28 mouse cellular contexts compared by ENCODE assay signal in the genomic region with DNA sequence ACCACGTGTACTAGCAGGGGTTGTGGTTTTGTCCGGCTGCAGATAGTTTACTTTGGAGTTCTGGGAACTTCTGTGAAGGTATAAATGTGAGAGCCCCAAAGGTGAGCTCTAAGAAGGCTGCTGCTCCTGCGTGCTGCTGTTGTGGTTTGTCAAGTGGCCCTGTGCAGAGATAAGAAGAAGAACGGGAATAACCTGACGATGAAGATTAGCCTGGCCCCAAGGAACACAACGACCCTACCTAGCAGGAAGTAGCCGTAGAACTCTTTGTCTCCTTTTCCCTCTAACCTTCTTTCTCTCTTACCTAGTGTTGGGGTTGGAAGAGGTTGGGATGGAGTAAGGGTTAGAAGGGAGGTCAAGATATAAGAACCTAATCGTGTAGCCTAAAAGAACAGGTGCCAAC. TPM values are rescaled to one million over a fixed set of nuclear protein-coding genes. Genes with fewer than 3 reads are reported as not detected.
"Had no signal": no experiment of that assay in that cellular context is flagged by ENCODE, and none has a peak within 500 bp of the region (broad histone marks: within the 10 kb centered on the region; RNA-seq: fewer than 3 reads in every experiment).

No protein-coding gene starts in this region.

- H3K9ac ChIP-seq: embryonic facial prominence, embryonic 12.5 days; embryonic facial prominence, embryonic 13.5 days; embryonic facial prominence, embryonic 15.5 days; forebrain, embryonic 12.5 days; forebrain, embryonic 13.5 days; forebrain, embryonic 15.5 days; forebrain, postnatal 0 days had no signal

- H3K9me3 ChIP-seq: embryonic facial prominence, embryonic 10.5 days; embryonic facial prominence, embryonic 12.5 days; embryonic facial prominence, embryonic 13.5 days; embryonic facial prominence, embryonic 15.5 days; forebrain, embryonic 10.5 days; forebrain, embryonic 12.5 days; forebrain, embryonic 13.5 days; forebrain, embryonic 15.5 days had no signal

- H3K27me3 ChIP-seq: embryonic facial prominence, embryonic 12.5 days; embryonic facial prominence, embryonic 13.5 days; embryonic facial prominence, embryonic 15.5 days; forebrain, embryonic 12.5 days; forebrain, embryonic 13.5 days; forebrain, embryonic 15.5 days had no signal

- H3K36me3 ChIP-seq: embryonic facial prominence, embryonic 10.5 days; embryonic facial prominence, embryonic 12.5 days; embryonic facial prominence, embryonic 13.5 days; embryonic facial prominence, embryonic 15.5 days; forebrain, embryonic 10.5 days; forebrain, embryonic 12.5 days; forebrain, embryonic 15.5 days had no signal

- DNase-seq: cerebellum, adult 8-10 months; cerebellum, adult 9-10 months; cerebellum, adult 9-11 months; cerebellum, postnatal 10 days; cerebellum, postnatal 14 days; cerebellum, postnatal 25 days; cerebellum, postnatal 36 days; embryo, embryonic 11 days; forebrain, postnatal 0 days; gastrocnemius, adult 2 months; gastrocnemius, postnatal 10 days; gastrocnemius, postnatal 14 days; gastrocnemius, postnatal 36 days; heart, adult 11 months; heart, adult 2 months had no signal

- H3K27ac ChIP-seq: embryonic facial prominence, embryonic 10.5 days; embryonic facial prominence, embryonic 12.5 days; embryonic facial prominence, embryonic 13.5 days; embryonic facial prominence, embryonic 15.5 days; forebrain, embryonic 10.5 days; forebrain, embryonic 12.5 days; forebrain, embryonic 13.5 days; forebrain, embryonic 15.5 days; gastrocnemius, adult 2 months; heart, adult 2 months had no signal

- ATAC-seq: forebrain, embryonic 13.5 days; forebrain, embryonic 14.5 days; forebrain, embryonic 15.5 days; forebrain, embryonic 16.5 days; forebrain, postnatal 0 days had no signal

- H3K4me2 ChIP-seq: embryonic facial prominence, embryonic 12.5 days; embryonic facial prominence, embryonic 13.5 days; embryonic facial prominence, embryonic 15.5 days; forebrain, embryonic 12.5 days; forebrain, embryonic 13.5 days; forebrain, embryonic 15.5 days had no signal

- H3K4me1 ChIP-seq: embryonic facial prominence, embryonic 12.5 days; embryonic facial prominence, embryonic 13.5 days; embryonic facial prominence, embryonic 15.5 days; forebrain, embryonic 10.5 days; forebrain, embryonic 12.5 days; forebrain, embryonic 13.5 days; forebrain, embryonic 15.5 days had no signal

- H3K4me3 ChIP-seq: embryonic facial prominence, embryonic 10.5 days; embryonic facial prominence, embryonic 12.5 days; embryonic facial prominence, embryonic 13.5 days; embryonic facial prominence, embryonic 15.5 days; erythroblast, embryonic 14.5 days; forebrain, embryonic 10.5 days; forebrain, embryonic 12.5 days; forebrain, embryonic 13.5 days; forebrain, embryonic 15.5 days; gastrocnemius, adult 2 months; heart, adult 2 months had no signal

RNA-seq across cellular contexts. Expression of a gene that starts 33.0 kb away (rescaled TPM):
- total RNA-seq: common myeloid progenitor, adult 5-6 weeks; granulocyte monocyte progenitor cell, adult 5-6 weeks had no signal
